Mouse (Mus musculus): ENCODE results near the gene Hs6st3.

DNA sequence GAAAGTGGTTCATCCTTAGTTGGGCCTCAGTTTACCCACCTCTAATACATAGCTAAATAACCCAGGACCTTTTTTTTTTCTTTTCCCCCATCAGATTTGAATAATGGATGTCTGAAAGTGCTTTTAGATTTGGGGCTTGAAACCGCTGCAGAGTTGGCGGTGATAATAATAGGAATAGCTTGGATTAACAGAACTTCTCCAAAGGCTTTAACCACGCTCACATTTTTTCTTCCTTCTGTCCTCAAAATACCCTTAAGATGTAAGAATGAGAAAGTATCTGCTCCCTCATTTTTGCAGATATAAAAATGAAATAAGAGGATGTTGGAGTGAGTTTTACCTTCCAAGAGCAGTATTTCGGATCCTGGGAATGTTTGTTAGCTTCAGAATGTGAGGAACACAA, 420.2 kb downstream of the Hs6st3 start:
- TF ChIP-seq POLR2A (IDR thresholded peaks at IDR 0.05; ENCODE audit: low read depth, low read length) (no peak), CTCF (conservative IDR thresholded peaks at IDR 0.05 in 1 of 2, IDR thresholded peaks at IDR 0.05 in 1 of 2; ENCODE audit: low read depth in 2 of 2, low read length in 2 of 2) (no peak), MAX (IDR thresholded peaks at IDR 0.05; ENCODE audit: low read length) (no peak), E2F4 (IDR thresholded peaks at IDR 0.05; ENCODE audit: insufficient replicate concordance, low read depth, low read length) (no peak), USF1 (IDR thresholded peaks at IDR 0.05; ENCODE audit: low read depth, low read length) (no peak)
